Mouse (Mus musculus) A20 (cell line): Measurements from ENCODE around the gene Arl3.

Experiments used
- DNase-seq: peaks from one replicate; pipeline ENCODE4 v3.0.0-alpha.2; 2011; ENCODE audit warnings: low read depth, low spot score

Arl3 gene

GRCm38 (mm10) chr19:46572951-46573937, at the start of gene Arl3, which contains the start of gene Sfxn2:
Gene Arl3, minus strand, starts transcription at chr19:46573198.
Gene Sfxn2, plus strand, starts transcription at chr19:46573365.
- peak; percentile 98 for DNase-seq

GRCm38 (mm10) chr19:46622659-46623193, 49.7 kb upstream of the Arl3 start:
- DNase-seq, result no peak

- no peak for DNase-seq
These were observed 48.5 kb upstream of the Arl3 start for GRCm38 (mm10) chr19:46621236-46622183.

- no peak for DNase-seq
These were observed 47.2 kb upstream of the Arl3 start for GRCm38 (mm10) chr19:46620016-46620808.

GRCm38 (mm10) chr19:46619518-46619917, 46.5 kb upstream of the Arl3 start:
- no peak for DNase-seq

GRCm38 (mm10) chr19:46619001-46619400, 46.0 kb upstream of the Arl3 start:
- no peak for DNase-seq

- DNase-seq, result no peak
These were observed 45.3 kb upstream of the Arl3 start for GRCm38 (mm10) chr19:46618322-46618721.

GRCm38 (mm10) chr19:46617361-46617760, 44.4 kb upstream of the Arl3 start:
- DNase-seq, result no peak

GRCm38 (mm10) chr19:46616378-46616777, 43.4 kb upstream of the Arl3 start:
- no peak for DNase-seq

- DNase-seq, result no peak
These were observed 35.2 kb upstream of the Arl3 start for GRCm38 (mm10) chr19:46608158-46608557.

GRCm38 (mm10) chr19:46607424-46607823, 34.4 kb upstream of the Arl3 start:
- peak; percentile 15 for DNase-seq

GRCm38 (mm10) chr19:46606718-46607117, 33.7 kb upstream of the Arl3 start:
- no peak for DNase-seq

GRCm38 (mm10) chr19:46602406-46602805, 29.4 kb upstream of the Arl3 start:
- DNase-seq, result no peak

- no peak for DNase-seq
These were observed 28.5 kb upstream of the Arl3 start for GRCm38 (mm10) chr19:46601491-46601890.

- no peak for DNase-seq
These were observed 27.4 kb upstream of the Arl3 start for GRCm38 (mm10) chr19:46600371-46600770.

- DNase-seq, result no peak
These were observed 26.6 kb upstream of the Arl3 start for GRCm38 (mm10) chr19:46599375-46600256.

- DNase-seq, result peak; percentile 99
These were observed 25.8 kb upstream of the Arl3 start, which contains the start of gene Wbp1l for GRCm38 (mm10) chr19:46598720-46599252. Gene Wbp1l, plus strand, starts transcription at chr19:46599084.

GRCm38 (mm10) chr19:46598187-46598586, 25.2 kb upstream of the Arl3 start:
- no peak for DNase-seq

- DNase-seq, result peak; percentile 41
These were observed 19.9 kb upstream of the Arl3 start for GRCm38 (mm10) chr19:46592751-46593439.
